Mouse (Mus musculus) central nervous system, embryonic 14 days (tissue): ENCODE results near the gene Akap11. TPM values are rescaled to one million over a fixed set of nuclear protein-coding genes. Genes with fewer than 3 reads are reported as not detected.

Experiments used
- polyA plus RNA-seq: library from polyadenylated mRNA; depleted of rRNA; stranded (reverse); fragments of >200 nt; gene quantifications from 2 replicates; pipeline ENCODE4 v1.2.3, GENCODE M21; 2012; rRNA removed

Gene Akap11
- polyA plus RNA-seq: 34.3 and 38.4 TPM in 2 replicates

DNA sequence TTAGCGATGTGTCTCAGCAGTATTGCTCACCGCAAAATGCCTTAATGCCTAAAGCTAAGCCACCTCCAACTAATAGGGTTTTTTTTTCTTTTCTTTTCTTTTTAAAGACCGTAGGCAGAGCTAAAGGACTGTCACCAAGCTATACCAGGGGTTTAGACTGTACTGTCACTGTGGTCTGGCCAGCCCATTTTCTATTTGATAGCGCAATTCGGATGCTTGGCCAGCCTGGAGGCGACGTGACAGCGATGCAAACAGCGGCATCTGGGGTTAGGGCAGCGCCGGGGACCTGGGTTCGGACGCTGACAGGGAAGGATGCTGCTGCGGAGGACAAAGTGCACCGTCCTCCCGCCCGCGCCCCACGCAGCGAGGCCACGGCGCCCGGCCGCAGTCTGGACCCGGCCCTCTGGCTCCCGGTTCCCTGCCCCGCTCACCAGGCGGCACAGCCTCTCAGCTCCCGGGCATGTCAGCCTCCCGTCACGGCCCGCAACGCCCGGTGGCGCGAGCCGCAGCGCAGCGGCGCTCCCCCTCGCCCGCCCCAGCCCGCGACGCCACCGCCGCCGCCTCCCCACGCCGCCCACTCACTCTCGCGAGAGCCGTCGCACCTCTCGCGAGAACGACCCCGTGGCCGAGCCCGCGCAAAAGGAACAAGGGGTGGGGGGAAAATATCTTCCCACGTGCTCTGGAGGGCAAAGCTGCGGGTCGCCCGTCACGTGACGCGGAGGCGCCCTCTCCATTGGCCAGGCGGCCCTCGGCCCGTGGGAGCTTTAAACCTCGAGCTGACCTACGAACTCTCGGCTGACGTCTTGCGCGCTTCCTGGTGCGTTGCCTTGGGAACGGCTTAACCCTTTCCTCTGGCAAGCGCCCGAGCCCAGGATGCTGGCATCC is at the start of gene Akap11:
Gene Akap11, minus strand, starts transcription at position 528 of the 885 bp plus-strand sequence.

Other genes with a start within 250 kb of the Akap11 start
- gene Tnfsf11, start 228.8 kb downstream of the Akap11 start, polyA plus RNA-seq: 0.09 and 0.16 TPM in 2 replicates
- gene Dgkh, start 196.0 kb upstream of the Akap11 start, polyA plus RNA-seq: 3.9 and 4.4 TPM in 2 replicates